Mouse (Mus musculus) adrenal gland, adult 18-20 months (tissue): ENCODE measurements around the gene Slc9a3r2. TPM values are rescaled to one million over a fixed set of nuclear protein-coding genes. Genes with fewer than 3 reads are reported as not detected.
"Not testable (repeated sequence)": the region's sequence is repeated elsewhere in the genome, so short reads cannot be mapped to it uniquely, and the experiment has no call there.

Experiments
- DNase-seq, 2 experiments: peaks; one replicate each; pipeline ENCODE4 v3.0.0; 2021 to 2022; ENCODE audit warnings: low spot score in 2 of 2
- total RNA-seq, 2 experiments: library from RNA; stranded (reverse); gene quantifications; 1 replicate in 1 of 2; 2 replicates in 1 of 2; pipeline ENCODE4 v1.2.3; 2021

Gene Slc9a3r2
- total RNA-seq, 2 experiments from 2014 or later: 62.0 to 90.2 TPM

- DNase-seq: peak; percentile 97
These were observed 19.6 kb upstream of the Slc9a3r2 start, which contains the start of gene Zfp598 for GRCm38 (mm10) chr17:24669545-24670245. TSS of gene Zfp598 (plus strand) at chr17:24669687.

DNA sequence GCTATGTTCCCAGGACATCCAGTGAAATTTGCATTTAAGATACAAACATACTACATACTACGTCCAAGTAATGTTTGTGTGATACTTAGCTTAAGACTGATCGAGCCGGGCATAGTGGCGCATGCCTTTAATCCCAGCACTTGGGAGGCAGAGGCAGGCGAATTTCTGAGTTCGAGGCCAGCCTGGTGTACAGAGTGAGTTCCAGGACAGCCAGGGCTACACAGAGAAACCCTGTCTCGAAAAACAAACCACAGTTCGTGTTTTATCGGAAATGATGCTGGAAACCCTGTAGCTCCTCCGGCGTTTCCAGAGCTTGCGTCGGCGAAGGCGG, 19.1 kb upstream of the Slc9a3r2 start:
- not testable (repeated sequence) for DNase-seq

GRCm38 (mm10) chr17:24667416-24667815, 17.3 kb upstream of the Slc9a3r2 start:
- DNase-seq: peak; percentile 37 to 52

DNA sequence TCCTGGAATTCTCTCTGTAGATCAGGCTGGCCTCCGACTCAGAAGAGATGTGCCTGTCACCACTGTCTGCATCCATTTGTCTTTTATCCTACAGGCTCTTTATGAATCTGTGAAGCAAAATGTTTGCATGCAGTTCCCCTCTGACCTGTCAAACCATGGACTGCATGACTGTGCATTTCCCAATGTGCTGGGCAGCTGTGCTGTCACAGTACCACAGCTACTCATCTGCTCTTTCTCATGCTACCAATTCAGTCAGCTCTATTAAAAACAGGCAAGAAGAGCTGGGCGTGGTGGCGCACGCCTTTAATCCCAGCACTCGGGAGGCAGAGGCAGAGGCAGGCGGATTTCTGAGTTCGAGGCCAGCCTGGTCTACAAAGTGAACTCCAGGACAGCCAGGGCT, 16.9 kb upstream of the Slc9a3r2 start:
- DNase-seq: not testable (repeated sequence)

DNA sequence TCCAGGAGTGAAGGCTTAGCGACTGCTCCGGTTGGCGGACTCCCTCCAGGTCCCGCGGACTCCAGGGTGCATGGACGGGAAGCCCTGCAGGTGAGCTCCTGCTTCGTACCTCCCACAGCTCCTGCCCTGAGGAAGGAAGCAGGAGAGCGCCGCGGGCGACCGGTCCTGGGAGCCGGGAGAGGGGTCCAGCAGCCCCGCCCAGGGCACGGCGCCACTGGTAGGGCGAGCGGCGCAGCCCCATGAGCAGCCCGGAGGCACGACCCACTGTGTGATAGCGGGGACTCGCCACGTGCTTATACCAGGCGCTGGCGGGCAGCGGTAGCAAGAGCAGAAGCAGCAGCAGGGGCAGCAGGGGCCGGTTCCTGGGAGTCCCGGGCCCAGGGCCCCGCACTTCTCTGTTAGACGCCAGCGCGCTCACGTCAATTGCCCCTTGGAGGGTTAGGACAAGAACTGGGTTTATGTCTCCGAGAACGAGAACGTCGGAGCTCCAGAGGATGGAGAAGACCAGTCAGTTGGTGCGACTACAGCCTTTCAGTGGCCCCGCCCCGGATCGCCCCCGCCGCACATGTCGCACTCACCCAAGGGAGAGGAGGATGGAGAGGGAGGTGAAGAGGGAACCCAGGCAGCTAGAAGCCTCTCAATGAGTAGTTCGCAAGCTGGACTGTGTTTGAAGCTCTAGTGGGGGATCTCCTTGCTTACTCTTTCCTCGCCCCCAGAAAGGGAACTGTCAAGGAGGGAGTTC, 8.1 kb upstream of the Slc9a3r2 start, which contains the start of gene Npw:
Gene Npw (minus strand): TSS at position 441 of the 742 bp plus-strand sequence.
- DNase-seq: no peak

GRCm38 (mm10) chr17:24654969-24655368, 4.8 kb upstream of the Slc9a3r2 start:
- no peak for DNase-seq

- DNase-seq: peak; percentile 69 to 77
These were observed 4.0 kb upstream of the Slc9a3r2 start for GRCm38 (mm10) chr17:24653967-24654710.

DNA sequence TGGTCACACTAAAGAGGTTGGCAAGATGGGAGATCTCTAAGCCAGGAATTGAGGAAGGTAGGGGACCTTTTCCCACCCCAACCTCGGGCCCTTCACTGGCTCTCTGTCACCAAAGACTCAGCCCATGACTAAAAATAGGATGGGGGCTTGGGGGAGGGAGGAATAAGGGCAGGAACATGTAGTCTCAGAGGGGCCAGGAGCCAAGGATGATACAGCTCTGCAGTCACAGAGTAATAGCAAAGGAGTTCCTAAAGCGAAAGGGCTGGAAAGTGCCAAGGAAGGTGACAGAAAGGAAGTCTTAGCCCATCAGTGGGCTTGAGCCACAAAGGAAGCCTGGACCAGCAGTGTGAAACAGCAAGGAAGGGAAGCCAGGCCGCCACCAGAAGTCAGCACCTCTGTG, 1.7 kb upstream of the Slc9a3r2 start:
- DNase-seq: no peak

DNA sequence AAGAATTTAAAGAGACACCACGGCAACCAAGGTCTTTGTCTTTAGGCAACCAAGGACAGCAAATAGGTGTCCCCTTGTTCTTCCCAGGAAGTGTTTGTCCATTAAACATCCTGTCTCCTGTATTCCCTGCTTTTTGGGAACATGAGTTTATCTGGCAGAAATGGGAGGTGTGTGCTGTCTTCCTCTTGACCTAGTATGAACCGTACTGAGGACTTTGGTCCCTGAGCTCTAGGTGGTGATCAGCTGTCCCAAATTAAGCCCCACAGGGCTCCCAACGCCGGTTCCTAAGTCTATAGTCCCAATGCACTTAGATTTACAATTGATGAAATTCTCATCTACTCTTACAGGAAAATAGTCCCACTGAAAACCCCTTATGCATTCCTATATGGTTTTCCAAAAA, 639 bp upstream of the Slc9a3r2 start:
- no peak for DNase-seq

DNA sequence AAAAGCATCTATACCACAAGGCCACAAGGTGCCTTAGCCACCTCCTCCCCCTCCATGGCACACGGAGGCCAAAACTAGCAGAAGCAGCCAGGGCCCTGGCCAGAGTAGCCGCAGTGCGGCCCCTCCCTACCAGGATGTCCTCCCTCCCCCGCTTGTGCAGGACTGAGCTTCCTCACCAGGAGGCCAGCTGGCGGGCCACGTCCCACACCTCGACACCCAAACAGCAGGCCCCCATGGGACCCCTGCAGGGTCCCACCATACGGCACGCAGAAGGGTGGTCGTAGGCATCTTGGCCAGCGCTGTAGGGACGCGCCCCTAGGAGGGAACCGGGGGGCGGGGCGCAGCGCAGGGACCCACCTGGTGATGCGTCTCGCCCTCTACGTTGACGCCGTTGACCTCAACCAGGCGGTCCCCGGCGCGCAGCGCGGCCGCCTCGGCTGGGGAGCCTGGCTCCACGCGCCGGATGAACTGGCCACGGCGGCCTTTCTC, 502 bp downstream of the Slc9a3r2 start:
- DNase-seq: peak; percentile 38 to 56

DNA sequence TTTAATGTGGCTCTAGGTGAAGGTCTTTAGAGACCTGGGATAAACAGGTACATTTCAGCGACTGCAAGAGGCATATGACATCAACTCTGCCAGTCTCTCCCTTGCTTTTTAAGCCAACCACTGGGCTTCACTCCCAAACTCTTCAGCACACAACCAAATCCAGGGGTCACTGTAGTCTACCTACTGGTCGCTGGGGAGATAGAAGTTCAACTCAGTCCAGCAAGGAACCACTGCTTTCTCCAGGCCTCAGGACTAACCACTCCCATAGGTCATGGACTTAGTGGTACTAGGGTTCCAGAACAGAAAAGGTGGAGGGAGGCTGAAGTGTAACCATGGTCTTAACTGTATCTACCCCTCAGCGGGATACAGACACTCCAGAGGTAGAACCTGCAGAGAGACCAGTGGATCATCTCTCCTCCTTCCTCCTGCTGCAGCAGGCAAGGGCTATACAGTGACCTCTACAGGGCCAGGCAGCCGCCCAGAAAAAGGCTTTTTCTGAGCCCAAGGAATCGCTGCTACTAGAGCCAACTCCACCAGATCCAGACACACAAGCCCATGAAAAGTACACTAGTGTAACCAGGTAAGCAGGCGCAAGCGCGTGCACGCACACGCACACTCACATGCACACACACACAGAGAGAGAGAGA, 1.3 kb downstream of the Slc9a3r2 start:
- DNase-seq: no peak

DNA sequence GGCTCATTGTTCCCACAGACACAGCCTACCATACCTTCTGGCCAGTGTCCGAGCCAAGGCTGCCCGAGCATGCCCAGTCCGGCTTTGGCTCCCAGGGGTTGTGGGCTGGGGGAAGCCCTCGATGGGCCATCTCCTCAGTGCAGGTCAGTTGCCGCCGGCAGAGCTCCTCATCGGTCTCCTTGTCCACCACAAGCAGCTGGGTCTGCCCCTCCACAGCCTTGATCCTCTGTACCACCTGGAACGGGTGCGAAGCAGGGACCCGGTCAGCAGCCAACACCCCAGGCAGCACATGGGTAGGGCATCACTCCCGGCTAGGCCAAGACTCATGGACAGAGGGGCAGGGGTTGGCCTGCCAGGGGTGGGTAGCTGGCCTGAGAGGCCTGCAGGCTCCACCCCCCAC, 2.6 kb downstream of the Slc9a3r2 start:
- no peak for DNase-seq

- no peak for DNase-seq
These were observed 3.7 kb downstream of the Slc9a3r2 start for GRCm38 (mm10) chr17:24646381-24646780.

GRCm38 (mm10) chr17:24645916-24646315, 4.2 kb downstream of the Slc9a3r2 start:
- no peak for DNase-seq

DNA sequence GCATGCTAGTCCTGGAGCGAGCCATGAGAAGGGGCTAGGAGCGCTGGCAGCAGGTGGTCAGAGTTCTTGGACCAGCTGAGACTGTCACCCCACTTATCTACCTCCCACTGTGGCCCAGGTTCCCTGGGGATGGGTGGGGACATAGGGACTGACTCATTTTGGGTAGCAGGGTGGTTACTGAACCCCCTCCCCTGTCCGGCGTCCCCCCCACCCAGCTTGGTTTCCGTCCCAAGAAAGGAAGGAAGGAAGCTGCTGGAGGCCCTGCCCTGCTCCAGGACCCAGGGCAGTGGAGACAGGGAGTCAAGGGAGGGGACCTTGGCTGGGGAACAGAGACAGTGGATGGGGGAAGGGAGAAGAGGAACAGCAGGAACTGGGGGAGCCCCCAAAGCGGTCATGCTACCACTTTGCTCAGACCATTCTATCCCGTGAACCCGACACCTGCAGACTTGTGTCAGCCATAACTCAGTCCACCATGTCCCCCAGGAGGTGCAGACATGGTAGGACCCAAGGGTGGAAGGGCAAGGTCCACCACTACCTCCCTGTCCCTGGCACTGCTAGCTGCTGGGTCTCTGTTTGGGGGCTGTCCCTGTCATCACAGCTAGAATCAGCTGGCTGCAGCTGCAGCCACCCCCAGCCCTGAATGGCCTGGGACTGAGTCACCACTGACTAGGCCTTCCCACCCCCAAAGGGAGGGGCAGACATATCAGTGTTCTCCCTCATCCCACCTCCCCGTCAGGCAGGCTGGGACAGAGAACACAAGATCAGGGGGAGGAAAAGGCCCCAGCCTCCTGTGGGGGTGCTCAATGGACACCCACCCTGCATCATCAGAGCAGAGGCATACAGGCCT, 5.0 kb downstream of the Slc9a3r2 start:
- no peak for DNase-seq

GRCm38 (mm10) chr17:24644030-24644715, 6.0 kb downstream of the Slc9a3r2 start:
- DNase-seq: no peak

- DNase-seq: no peak
These were observed 7.3 kb downstream of the Slc9a3r2 start for GRCm38 (mm10) chr17:24642791-24643343.

GRCm38 (mm10) chr17:24641944-24642343, 8.2 kb downstream of the Slc9a3r2 start:
- no peak for DNase-seq

GRCm38 (mm10) chr17:24640581-24640980, 9.5 kb downstream of the Slc9a3r2 start:
- DNase-seq: no peak
